Mouse (Mus musculus) liver, adult 2 months (tissue): Measurements from ENCODE around the gene Mllt1.

ENCODE experiments used
- CTCF ChIP-seq: fragments of 200-500 bp; IDR thresholded peaks from 2 replicates; pipeline ENCODE4 v1.5.1; 2011; ENCODE audit warnings: low read depth, low read length, control low read depth
- POLR2A ChIP-seq: fragments of 200-500 bp; IDR thresholded peaks from 2 replicates; pipeline ENCODE4 v1.6.1; 2011; ENCODE audit warnings: low read length, control low read depth; ENCODE audit not compliant: insufficient read depth; ENCODE audit errors: extremely low read depth

DNA sequence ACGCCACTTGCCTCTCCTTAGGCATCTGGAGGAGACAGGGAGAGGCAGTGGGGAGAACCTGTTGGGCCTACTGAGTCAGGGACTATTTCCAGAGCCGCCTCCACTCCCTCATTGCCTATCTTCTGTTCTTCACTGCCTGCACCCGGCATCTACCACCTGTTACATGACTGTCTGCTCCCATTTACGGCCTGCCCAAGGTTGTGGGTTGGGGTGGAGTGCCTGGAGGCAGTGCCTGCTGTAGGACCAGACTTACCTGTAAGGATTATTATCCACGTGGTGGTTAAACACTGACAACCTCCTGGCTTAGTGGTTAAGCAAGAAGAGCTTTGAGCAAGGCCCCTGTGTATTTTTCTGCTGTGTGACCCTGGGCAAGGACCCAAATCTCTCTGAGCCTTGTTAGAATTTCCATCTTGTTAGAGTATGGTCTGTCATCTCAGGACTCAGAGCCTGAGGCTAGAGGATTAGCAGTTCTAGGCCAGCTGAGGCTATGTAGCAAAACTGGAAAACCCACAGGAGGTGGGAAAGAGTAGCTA lies 39.6 kb upstream of the Mllt1 start:
- no peak for TF ChIP-seq CTCF
- no peak for TF ChIP-seq POLR2A
